ENCODE assay signal across 9 mouse cellular contexts in genomic region chr3:88437454-88437853, GRCm38 (mm10). TPM values are rescaled to one million over a fixed set of nuclear protein-coding genes. Genes with fewer than 3 reads are reported as not detected.
DNase-seq lines count a peak whose midpoint lies in the region; ATAC-seq lines count a peak whose summit lies in the region.
"Had no signal": no experiment of that assay in that cellular context is flagged by ENCODE, and none has a peak within 500 bp of the region (broad histone marks: within the 10 kb centered on the region; RNA-seq: fewer than 3 reads in every experiment).

No protein-coding gene starts in this region.

- H3K9ac ChIP-seq in heart, embryonic 14.5 days (ENCODE audit: low read length) = peak overlapping the region; percentile 62
- H3K9ac ChIP-seq in hindbrain, embryonic 14.5 days = no peak overlapping the region
- peak overlapping the region; percentile 52; the same call in 1 of the 2 replicates for H3K9ac ChIP-seq in limb, embryonic 11.5 days (ENCODE audit: low read length)

- no peaks in the 10 kb centered on the region for H3K36me3 ChIP-seq in heart, embryonic 14.5 days (ENCODE audit: control insufficient read depth, insufficient read depth, low read length)
- H3K36me3 ChIP-seq in embryonic facial prominence, embryonic 10.5 days (replicated peaks) = no peaks in the 10 kb centered on the region; the same call in 1 of the 2 replicates
- H3K36me3 ChIP-seq in hindbrain, embryonic 14.5 days (replicated peaks; ENCODE audit: control insufficient read depth, insufficient read depth) = peaks cover 70% of the 10 kb centered on the region
- no peaks in the 10 kb centered on the region for H3K36me3 ChIP-seq in limb, embryonic 11.5 days (ENCODE audit: control insufficient read depth, insufficient read depth, low read length)

- peaks cover 20 to 32% of the 10 kb centered on the region in 2 experiments for H3K4me1 ChIP-seq in heart, embryonic 14.5 days (ENCODE audit: control insufficient read depth in 2 of 2, insufficient read depth in 2 of 2, low read length in 2 of 2)
- H3K4me1 ChIP-seq in embryonic facial prominence, embryonic 10.5 days = peaks cover 43% of the 10 kb centered on the region
- H3K4me1 ChIP-seq in hindbrain, embryonic 14.5 days (replicated peaks; ENCODE audit: control insufficient read depth, insufficient read depth, low read length) = no peaks in the 10 kb centered on the region; the same call in 1 of the 2 replicates
- H3K4me1 ChIP-seq in limb, embryonic 11.5 days (ENCODE audit: control insufficient read depth, insufficient read depth, low read length) = peaks cover 22% of the 10 kb centered on the region; the same call in 1 of the 2 replicates

- no peak for ATAC-seq in heart, embryonic 14.5 days (ENCODE audit: insufficient number of reproducible peaks, insufficient read depth, low FRiP score, low read depth)
- no peak for ATAC-seq in hindbrain, embryonic 14.5 days (ENCODE audit: low FRiP score)
- no peak for ATAC-seq in limb, embryonic 11.5 days (ENCODE audit: insufficient number of reproducible peaks, low FRiP score, low TSS enrichment, low read depth)

- peak overlapping the region in 1 of 2 experiments; percentile 37; a peak in 2 of 4 replicates for H3K4me3 ChIP-seq in heart, embryonic 14.5 days (ENCODE audit: control insufficient read depth in 1 of 2, insufficient read depth in 1 of 2, low read depth in 1 of 2, low read length in 2 of 2)
- peak overlapping the region; percentile 53 for H3K4me3 ChIP-seq in embryonic facial prominence, embryonic 10.5 days
- no peak overlapping the region for H3K4me3 ChIP-seq in hindbrain, embryonic 14.5 days (replicated peaks; ENCODE audit: low read length)
- no peak overlapping the region for H3K4me3 ChIP-seq in limb, embryonic 11.5 days (ENCODE audit: low read depth, low read length)

- no peak for DNase-seq in heart, adult 18-20 months
- no peak for DNase-seq in embryonic facial prominence, embryonic 10.5 days (ENCODE audit: low spot score)
- DNase-seq in hindbrain, embryonic 14.5 days (ENCODE audit: low spot score) = no peak
- no peak for DNase-seq in limb, embryonic 11.5 days (ENCODE audit: low spot score)
- no peak for DNase-seq in MN1 (ENCODE audit: low spot score)
- no peak for DNase-seq in layer of hippocampus, postnatal 36 days
- no peak for DNase-seq in embryo, embryonic 9.5 days (ENCODE audit: extremely low spot score)
- DNase-seq: thymus, adult 18-20 months had no signal

- peak overlapping the region; percentile 68 for H3K4me2 ChIP-seq in heart, embryonic 14.5 days (ENCODE audit: low read length)
- peak overlapping the region; percentile 40 for H3K4me2 ChIP-seq in hindbrain, embryonic 14.5 days (replicated peaks)
- peak overlapping the region; percentile 48 for H3K4me2 ChIP-seq in limb, embryonic 11.5 days (ENCODE audit: low read depth, severe bottlenecking)

- no peaks in the 10 kb centered on the region for H3K9me3 ChIP-seq in heart, embryonic 14.5 days (ENCODE audit: control insufficient read depth, low read length)
- no peaks in the 10 kb centered on the region for H3K9me3 ChIP-seq in embryonic facial prominence, embryonic 10.5 days
- H3K9me3 ChIP-seq in hindbrain, embryonic 14.5 days (ENCODE audit: control insufficient read depth, low read length) = no peaks in the 10 kb centered on the region
- no peaks in the 10 kb centered on the region for H3K9me3 ChIP-seq in limb, embryonic 11.5 days (ENCODE audit: control insufficient read depth, low read length)

- H3K27me3 ChIP-seq in heart, embryonic 14.5 days (ENCODE audit: control insufficient read depth, insufficient read depth, low read length) = no peaks in the 10 kb centered on the region
- H3K27me3 ChIP-seq in embryonic facial prominence, embryonic 10.5 days (replicated peaks; ENCODE audit: low read depth, poor library complexity, severe bottlenecking) = peaks cover 39% of the 10 kb centered on the region
- no peaks in the 10 kb centered on the region for H3K27me3 ChIP-seq in hindbrain, embryonic 14.5 days (ENCODE audit: control insufficient read depth, insufficient read depth, low read length)
- H3K27me3 ChIP-seq in limb, embryonic 11.5 days (ENCODE audit: control insufficient read depth, insufficient read depth, low read length) = no peaks in the 10 kb centered on the region

- H3K27ac ChIP-seq in heart, embryonic 14.5 days (replicated peaks in 1 of 2; ENCODE audit: control insufficient read depth in 1 of 2, insufficient read depth in 1 of 2, low read depth in 2 of 2, low read length in 2 of 2) = peak overlapping the region in 1 of 2 experiments; percentile 34; a peak in 2 of 4 replicates
- H3K27ac ChIP-seq in embryonic facial prominence, embryonic 10.5 days (replicated peaks) = peak overlapping the region; percentile 74; the same call in 1 of the 2 replicates
- H3K27ac ChIP-seq in hindbrain, embryonic 14.5 days = no peak overlapping the region
- no peak overlapping the region for H3K27ac ChIP-seq in limb, embryonic 11.5 days (replicated peaks; ENCODE audit: low read depth, low read length)

- 55% methylated on average over 10 of the region's 10 CpGs for WGBS in heart, embryonic 14.5 days
- 77% methylated on average over 10 of the region's 10 CpGs for WGBS in embryonic facial prominence, embryonic 10.5 days
- WGBS in hindbrain, embryonic 14.5 days = 77% methylated on average over 10 of the region's 10 CpGs
- WGBS in limb, embryonic 11.5 days = 82% methylated on average over 10 of the region's 10 CpGs

RNA-seq across cellular contexts. Expression of gene Slc25a44, which starts 12.5 kb away (rescaled TPM):
- polyA plus RNA-seq in heart, embryonic 14.5 days (2014; fragmentation: Nextera tagmentation; extraction: Ambion mirVana) = 12.3 and 14.3 TPM in 2 replicates
- total RNA-seq in heart, adult 18-20 months (2021) = 10 to 100 TPM; 12.3 to 14.2 TPM
- 17.5 and 17.6 TPM in 2 replicates for polyA plus RNA-seq in embryonic facial prominence, embryonic 10.5 days (2016; fragmentation: Nextera tagmentation; extraction: Ambion mirVana)
- 36.4 and 42.2 TPM in 2 replicates for polyA plus RNA-seq in hindbrain, embryonic 14.5 days (2014; fragmentation: Nextera tagmentation; extraction: Ambion mirVana)
- 17.7 and 18.9 TPM in 2 replicates for polyA plus RNA-seq in limb, embryonic 11.5 days (2014; fragmentation: Nextera tagmentation; extraction: Ambion mirVana)
- total RNA-seq in layer of hippocampus, postnatal 36 days (2021) = 10 to 100 TPM; 68.6 to 69.1 TPM

RNA-seq across cellular contexts. Expression of gene Sema4a, which starts 23.5 kb away (rescaled TPM):
- 0.94 and 1.4 TPM in 2 replicates for polyA plus RNA-seq in heart, embryonic 14.5 days (2014; fragmentation: Nextera tagmentation; extraction: Ambion mirVana)
- total RNA-seq in heart, adult 18-20 months (2021) = 1 to 10 TPM; 4.4 to 5.9 TPM
- 5.9 and 7.1 TPM in 2 replicates for polyA plus RNA-seq in embryonic facial prominence, embryonic 10.5 days (2016; fragmentation: Nextera tagmentation; extraction: Ambion mirVana)
- 21.5 and 22.9 TPM in 2 replicates for polyA plus RNA-seq in hindbrain, embryonic 14.5 days (2014; fragmentation: Nextera tagmentation; extraction: Ambion mirVana)
- 5.4 and 5.7 TPM in 2 replicates for polyA plus RNA-seq in limb, embryonic 11.5 days (2014; fragmentation: Nextera tagmentation; extraction: Ambion mirVana)
- 10 to 100 TPM; 34.1 to 36.8 TPM for total RNA-seq in layer of hippocampus, postnatal 36 days (2021)

RNA-seq across cellular contexts. Expression of gene Pmf1, which starts 27.3 kb away (rescaled TPM):
- 94.3 and 95.5 TPM in 2 replicates for polyA plus RNA-seq in heart, embryonic 14.5 days (2014; fragmentation: Nextera tagmentation; extraction: Ambion mirVana)
- total RNA-seq in heart, adult 18-20 months (2021) = 10 to 100 TPM; 16.8 to 18.3 TPM
- 184 and 194 TPM in 2 replicates for polyA plus RNA-seq in embryonic facial prominence, embryonic 10.5 days (2016; fragmentation: Nextera tagmentation; extraction: Ambion mirVana)
- polyA plus RNA-seq in hindbrain, embryonic 14.5 days (2014; fragmentation: Nextera tagmentation; extraction: Ambion mirVana) = 26.0 and 27.4 TPM in 2 replicates
- 174 and 185 TPM in 2 replicates for polyA plus RNA-seq in limb, embryonic 11.5 days (2014; fragmentation: Nextera tagmentation; extraction: Ambion mirVana)
- 1 to 10 TPM; 5.3 to 6.3 TPM for total RNA-seq in layer of hippocampus, postnatal 36 days (2021)

RNA-seq across cellular contexts. Expression of gene Bglap, which starts 53.2 kb away (rescaled TPM):
- polyA plus RNA-seq in heart, embryonic 14.5 days (2014; fragmentation: Nextera tagmentation; extraction: Ambion mirVana) = not detected in 2 replicates
- not detected for total RNA-seq in heart, adult 18-20 months (2021)
- not detected in 2 replicates for polyA plus RNA-seq in embryonic facial prominence, embryonic 10.5 days (2016; fragmentation: Nextera tagmentation; extraction: Ambion mirVana)
- not detected in 2 replicates for polyA plus RNA-seq in hindbrain, embryonic 14.5 days (2014; fragmentation: Nextera tagmentation; extraction: Ambion mirVana)
- polyA plus RNA-seq in limb, embryonic 11.5 days (2014; fragmentation: Nextera tagmentation; extraction: Ambion mirVana) = not detected in 2 replicates
- total RNA-seq in layer of hippocampus, postnatal 36 days (2021) = not detected

RNA-seq across cellular contexts. Expression of gene Bglap2, which starts 59.0 kb away (rescaled TPM):
- polyA plus RNA-seq in heart, embryonic 14.5 days (2014; fragmentation: Nextera tagmentation; extraction: Ambion mirVana) = not detected in 2 replicates
- total RNA-seq in heart, adult 18-20 months (2021) = not detected
- not detected in 2 replicates for polyA plus RNA-seq in embryonic facial prominence, embryonic 10.5 days (2016; fragmentation: Nextera tagmentation; extraction: Ambion mirVana)
- not detected in 2 replicates for polyA plus RNA-seq in hindbrain, embryonic 14.5 days (2014; fragmentation: Nextera tagmentation; extraction: Ambion mirVana)
- polyA plus RNA-seq in limb, embryonic 11.5 days (2014; fragmentation: Nextera tagmentation; extraction: Ambion mirVana) = not detected in 2 replicates
- total RNA-seq in layer of hippocampus, postnatal 36 days (2021) = not detected
